Mouse (Mus musculus) hindbrain, embryonic 14.5 days (tissue): ENCODE results near the gene Myo18b. TPM values are rescaled to one million over a fixed set of nuclear protein-coding genes. Genes with fewer than 3 reads are reported as not detected.

Experiments used
- ATAC-seq: fragments of 200-750 bp; cut with Nextera tagmentation; 2 replicates; pipeline ENCODE4 v1.8.0; 2017; ENCODE audit warnings: moderate number of reproducible peaks, mild to moderate bottlenecking, moderate TSS enrichment, moderate library complexity; ENCODE audit not compliant: low FRiP score
- DNase-seq: peaks from one replicate; pipeline ENCODE4 v3.0.0-alpha.2; 2015; ENCODE audit warnings: low spot score
- H3K27ac ChIP-seq: fragments of 300-500 bp; sonication (generic); 2 replicates; pipeline ENCODE4 v1.5.1; 2014; ENCODE audit warnings: mild to moderate bottlenecking, moderate library complexity
- H3K27me3 ChIP-seq: fragments of 300-500 bp; sonication (generic); 2 replicates; pipeline ENCODE4 v1.6.1; 2014; ENCODE audit warnings: mild to moderate bottlenecking, low read length, mixed read lengths; ENCODE audit not compliant: control insufficient read depth, insufficient read depth
- H3K36me3 ChIP-seq: fragments of 300-500 bp; sonication (generic); replicated peaks from 2 replicates; pipeline ENCODE4 v1.6.1; 2014; ENCODE audit not compliant: control insufficient read depth, insufficient read depth
- H3K4me1 ChIP-seq: fragments of 300-500 bp; sonication (generic); replicated peaks from 2 replicates; pipeline ENCODE4 v1.6.1; 2014; ENCODE audit warnings: antibody characterized with exemption, low read length, mixed read lengths; ENCODE audit not compliant: control insufficient read depth, insufficient read depth
- H3K4me2 ChIP-seq: fragments of 300-500 bp; sonication (generic); replicated peaks from 2 replicates; pipeline ENCODE4 v1.6.1; 2014; ENCODE audit warnings: mild to moderate bottlenecking, moderate library complexity
- H3K4me3 ChIP-seq: fragments of 300-500 bp; sonication (generic); replicated peaks from 2 replicates; pipeline ENCODE4 v1.5.1; 2014; ENCODE audit warnings: mild to moderate bottlenecking, low read length
- H3K9ac ChIP-seq: fragments of 300-500 bp; sonication (generic); 2 replicates; pipeline ENCODE4 v1.6.1; 2014
- H3K9me3 ChIP-seq: fragments of 300-500 bp; sonication (generic); 2 replicates; pipeline ENCODE4 v1.6.1; 2016; ENCODE audit warnings: low read length; ENCODE audit not compliant: control insufficient read depth
- WGBS: fragments of 180-500 bp; shearing (Covaris S2); extraction: QIAGEN DNeasy Blood & Tissue Kit; methylation state at CpG from one replicate; pipeline ENCODE4 v1.1.7; 2014; 5-methylcytosine and 5-hydroxymethylcytosine counted together
- polyA plus RNA-seq: library from polyadenylated mRNA; unstranded; fragments of >200 nt; fragmentation: Nextera tagmentation; extraction: Ambion mirVana; gene quantifications from 2 replicates; pipeline ENCODE4 v1.2.1, GENCODE M21; 2014

The Myo18b gene
- polyA plus RNA-seq, 1 experiment from 2014 or later = 1.4 TPM

- Histone ChIP-seq H3K36me3 (no peaks in the 10 kb centered on the region), H3K4me2 (no peak overlapping the region), H3K27ac (no peak overlapping the region), H3K9ac (no peak overlapping the region), H3K4me1 (peaks cover 17% of the 10 kb centered on the region), H3K27me3 (no peaks in the 10 kb centered on the region), H3K4me3 (no peak overlapping the region), H3K9me3 (no peaks in the 10 kb centered on the region)
- DNase-seq = no peak
- ATAC-seq = no peak
- WGBS = 77% methylated on average over 8 of the region's 8 CpGs
Measured at GRCm38 (mm10) chr5:112714679-112715446, 181.3 kb downstream of the Myo18b start.

DNA sequence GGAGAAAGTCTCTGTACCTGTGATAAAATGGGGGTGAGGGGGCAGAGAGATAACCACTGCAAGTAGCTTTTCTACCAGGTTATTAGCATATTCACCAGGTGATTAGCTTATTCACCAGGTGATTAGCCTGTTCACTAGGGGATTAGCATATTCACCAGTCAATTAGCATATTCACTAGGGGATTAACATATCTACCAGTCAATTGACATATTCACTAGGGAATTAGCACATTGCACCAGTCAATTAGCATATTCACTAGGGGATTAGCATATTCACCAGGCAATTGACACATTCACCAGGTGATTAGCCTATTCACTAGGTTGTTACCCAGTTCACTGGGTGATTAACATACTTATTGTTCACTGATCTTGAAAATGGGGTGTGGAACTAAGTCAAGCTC lies 186.3 kb downstream of the Myo18b start:
- no peak overlapping the region for H3K4me2 ChIP-seq
- H3K4me1 ChIP-seq = no peaks in the 10 kb centered on the region
- H3K36me3 ChIP-seq = no peaks in the 10 kb centered on the region
- DNase-seq = no peak
- no peak for ATAC-seq
- H3K27me3 ChIP-seq = no peaks in the 10 kb centered on the region
- no peaks in the 10 kb centered on the region for H3K9me3 ChIP-seq
- no peak overlapping the region for H3K4me3 ChIP-seq
- H3K27ac ChIP-seq = no peak overlapping the region
- no peak overlapping the region for H3K9ac ChIP-seq

DNA sequence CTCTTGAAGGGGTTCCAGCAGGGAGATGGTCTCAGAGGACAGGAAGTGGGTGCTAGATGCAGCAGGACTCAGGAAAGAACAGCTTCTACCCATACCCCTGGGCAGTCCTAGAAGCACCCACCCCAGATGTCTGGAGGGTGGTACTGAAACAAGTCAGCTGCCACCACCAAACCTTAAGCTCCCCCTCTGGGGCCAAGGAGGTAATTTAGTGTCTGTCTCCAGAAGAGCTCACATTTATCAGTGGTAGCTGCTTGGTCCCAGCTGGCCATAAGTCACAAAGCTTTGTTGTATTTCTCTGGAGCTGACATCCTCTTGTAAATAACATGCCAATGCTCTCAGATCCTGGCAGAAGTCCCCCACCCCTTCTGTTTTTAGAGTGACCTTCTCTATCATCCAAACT lies 187.7 kb downstream of the Myo18b start:
- H3K27me3 ChIP-seq = no peaks in the 10 kb centered on the region
- H3K36me3 ChIP-seq = no peaks in the 10 kb centered on the region
- DNase-seq (no peak), ATAC-seq (no peak)
- H3K4me2 ChIP-seq = no peak overlapping the region
- no peak overlapping the region for H3K9ac ChIP-seq
- no peak overlapping the region for H3K27ac ChIP-seq
- H3K4me3 ChIP-seq = no peak overlapping the region
- H3K9me3 ChIP-seq = no peaks in the 10 kb centered on the region
- no peaks in the 10 kb centered on the region for H3K4me1 ChIP-seq

- DNase-seq (no peak), ATAC-seq (no peak)
- WGBS = 80% methylated on average over 2 of the region's 2 CpGs
- Histone ChIP-seq H3K4me2 (no peak overlapping the region), H3K9me3 (no peaks in the 10 kb centered on the region), H3K36me3 (no peaks in the 10 kb centered on the region), H3K4me1 (no peaks in the 10 kb centered on the region), H3K4me3 (no peak overlapping the region), H3K27ac (no peak overlapping the region), H3K9ac (no peak overlapping the region), H3K27me3 (no peaks in the 10 kb centered on the region)
Measured at GRCm38 (mm10) chr5:112707478-112707877, 188.7 kb downstream of the Myo18b start.

- H3K4me1 ChIP-seq = no peaks in the 10 kb centered on the region
- WGBS = 85% methylated on average over 3 of the region's 3 CpGs
- DNase-seq (no peak), ATAC-seq (no peak)
- H3K9ac ChIP-seq = no peak overlapping the region
- no peaks in the 10 kb centered on the region for H3K9me3 ChIP-seq
- no peak overlapping the region for H3K4me3 ChIP-seq
- H3K36me3 ChIP-seq = no peaks in the 10 kb centered on the region
- no peaks in the 10 kb centered on the region for H3K27me3 ChIP-seq
- H3K4me2 ChIP-seq = no peak overlapping the region
- no peak overlapping the region for H3K27ac ChIP-seq
Measured at GRCm38 (mm10) chr5:112700794-112701193, 195.4 kb downstream of the Myo18b start.

DNA sequence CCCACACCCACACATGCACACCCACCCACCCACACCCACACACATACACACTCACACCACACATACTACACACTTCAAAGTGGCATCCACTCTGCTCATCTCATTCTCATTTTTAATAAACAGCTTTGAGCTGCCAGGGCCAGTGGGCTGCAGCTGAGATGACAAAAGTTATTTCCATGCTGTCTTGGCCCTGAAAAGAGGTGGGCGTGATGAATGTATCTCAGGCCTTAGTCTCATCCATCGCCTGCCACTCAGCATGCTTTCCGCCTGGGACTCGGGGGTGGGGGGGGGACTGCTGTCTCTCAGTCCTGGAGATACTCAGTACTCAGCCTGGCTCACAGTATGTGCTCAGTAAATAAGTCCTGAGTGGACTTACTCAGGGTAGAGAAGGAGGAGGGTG lies 199.5 kb downstream of the Myo18b start:
- H3K4me1 ChIP-seq = no peaks in the 10 kb centered on the region
- H3K9ac ChIP-seq = no peak overlapping the region
- no peak overlapping the region for H3K4me3 ChIP-seq
- no peaks in the 10 kb centered on the region for H3K36me3 ChIP-seq
- no peak overlapping the region for H3K4me2 ChIP-seq
- no peak overlapping the region for H3K27ac ChIP-seq
- no peaks in the 10 kb centered on the region for H3K27me3 ChIP-seq
- WGBS = 55% methylated on average over 4 of the region's 4 CpGs
- DNase-seq (no peak), ATAC-seq (no peak)
- no peaks in the 10 kb centered on the region for H3K9me3 ChIP-seq

DNA sequence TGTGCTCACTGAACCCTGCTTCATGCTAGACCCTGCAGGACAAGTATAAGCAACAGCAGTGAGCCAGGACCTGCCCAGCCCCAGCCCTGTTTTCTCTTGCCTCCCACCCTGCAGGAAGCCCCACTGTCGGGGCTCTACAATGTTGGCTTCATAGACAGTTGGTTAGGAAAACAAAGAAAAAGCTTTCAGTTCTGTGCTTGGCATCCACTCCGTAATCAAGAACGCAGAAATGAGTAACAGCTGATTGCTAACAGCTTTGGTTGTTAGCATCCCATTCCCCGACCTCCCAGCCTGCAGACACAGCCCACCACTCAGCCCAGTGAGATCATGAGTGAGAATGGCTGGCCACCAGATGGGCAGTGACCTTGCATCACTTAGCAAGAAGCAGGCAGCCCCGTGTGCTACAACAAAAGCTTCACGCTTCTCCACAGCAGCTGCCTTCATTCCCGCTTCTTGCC lies 200.9 kb downstream of the Myo18b start:
- Histone ChIP-seq H3K9ac (no peak overlapping the region), H3K9me3 (no peaks in the 10 kb centered on the region), H3K27me3 (no peaks in the 10 kb centered on the region), H3K36me3 (no peaks in the 10 kb centered on the region), H3K4me1 (no peaks in the 10 kb centered on the region), H3K4me2 (no peak overlapping the region), H3K4me3 (no peak overlapping the region), H3K27ac (peak overlapping the region; percentile 21; the same call in 1 of the 2 replicates)
- ATAC-seq (no peak), DNase-seq (no peak)
- WGBS = 38% methylated on average over 7 of the region's 7 CpGs

GRCm38 (mm10) chr5:112693286-112693849 lies 202.8 kb downstream of the Myo18b start:
- no peak overlapping the region for H3K4me2 ChIP-seq
- no peak overlapping the region for H3K27ac ChIP-seq
- ATAC-seq = peak; percentile 57; the same call in 1 of the 2 replicates
- H3K9ac ChIP-seq = no peak overlapping the region
- no peaks in the 10 kb centered on the region for H3K36me3 ChIP-seq
- DNase-seq = no peak
- H3K27me3 ChIP-seq = no peaks in the 10 kb centered on the region
- H3K4me3 ChIP-seq = no peak overlapping the region
- WGBS = 74% methylated on average over 18 of the region's 18 CpGs
- no peaks in the 10 kb centered on the region for H3K9me3 ChIP-seq
- H3K4me1 ChIP-seq = no peaks in the 10 kb centered on the region

- no peak overlapping the region for H3K4me3 ChIP-seq
- no peaks in the 10 kb centered on the region for H3K4me1 ChIP-seq
- no peak overlapping the region for H3K9ac ChIP-seq
- H3K27ac ChIP-seq = no peak overlapping the region
- no peaks in the 10 kb centered on the region for H3K9me3 ChIP-seq
- no peaks in the 10 kb centered on the region for H3K36me3 ChIP-seq
- ATAC-seq (no peak), DNase-seq (no peak)
- H3K4me2 ChIP-seq = no peak overlapping the region
- WGBS = 57% methylated on average over 4 of the region's 4 CpGs
- no peaks in the 10 kb centered on the region for H3K27me3 ChIP-seq
Measured at GRCm38 (mm10) chr5:112687100-112687818, 208.9 kb downstream of the Myo18b start.
